Mouse (Mus musculus): ENCODE results near the gene Asb4. TPM values are rescaled to one million over a fixed set of nuclear protein-coding genes. Genes with fewer than 3 reads are reported as not detected.
"Not testable (repeated sequence)": the region's sequence is repeated elsewhere in the genome, so short reads cannot be mapped to it uniquely, and the experiment has no call there.

The Asb4 gene
- polyA plus RNA-seq (2016; fragmentation: Nextera tagmentation; extraction: Ambion mirVana): 15.3 and 21.5 TPM in 2 replicates

- no peaks in the 10 kb centered on the region for H3K27me3 ChIP-seq
- H3K36me3 ChIP-seq: no peaks in the 10 kb centered on the region
- peak within 1 kb of the TSS; percentile 50 for H3K4me2 ChIP-seq (replicated peaks)
- H3K27ac ChIP-seq (replicated peaks): peak within 1 kb of the TSS; percentile 96
- peak within 1 kb of the TSS; percentile 25 for H3K4me3 ChIP-seq
- no peaks in the 10 kb centered on the region for H3K9me3 ChIP-seq
- 4% methylated on average over 19 of the region's 19 CpGs for WGBS
- peak within 1 kb of the TSS; percentile 53 for H3K9ac ChIP-seq (replicated peaks)
- ATAC-seq (ENCODE audit: low FRiP score, low read depth): peak; percentile 59
- peaks cover 52% of the 10 kb centered on the region for H3K4me1 ChIP-seq
Measured at GRCm38 (mm10) chr6:5383336-5384177, at the start of gene Asb4. TSS of gene Asb4 (plus strand) at chr6:5383386.

DNA sequence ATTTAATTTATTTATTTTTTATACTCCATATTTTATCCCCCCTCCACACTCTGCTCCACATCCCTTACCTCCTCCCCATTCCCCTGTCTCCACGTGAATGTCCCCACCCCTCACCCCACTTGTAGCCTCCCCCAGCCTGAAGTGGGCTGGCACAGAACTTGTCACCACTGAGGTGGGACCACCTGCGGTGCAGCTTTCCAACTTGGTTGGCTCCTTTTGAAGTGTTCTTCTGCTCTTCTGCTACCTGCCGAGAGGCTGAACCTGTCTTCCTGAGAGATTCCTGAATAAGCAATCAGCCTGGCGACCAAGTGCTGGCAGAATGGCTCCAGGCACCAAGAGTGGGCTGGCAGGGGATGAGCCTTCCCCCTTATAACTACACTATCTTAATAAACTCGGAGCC, 49.2 kb upstream of the Asb4 start:
- WGBS: 48% methylated on average over 5 of the region's 5 CpGs
- Histone ChIP-seq H3K4me3 (no peak overlapping the region), H3K9ac (replicated peaks) (no peak overlapping the region), H3K27me3 (no peaks in the 10 kb centered on the region), H3K27ac (replicated peaks) (no peak overlapping the region), H3K4me1 (no peaks in the 10 kb centered on the region), H3K9me3 (no peaks in the 10 kb centered on the region), H3K36me3 (no peaks in the 10 kb centered on the region), H3K4me2 (replicated peaks) (no peak overlapping the region)
- no peak; the same call in 1 of the 2 replicates for ATAC-seq (ENCODE audit: low FRiP score, low read depth)

GRCm38 (mm10) chr6:5336016-5336415, 47.2 kb upstream of the Asb4 start:
- H3K9me3 ChIP-seq; H3K4me2 ChIP-seq (replicated peaks); H3K36me3 ChIP-seq; ATAC-seq (ENCODE audit: low FRiP score, low read depth); H3K9ac ChIP-seq (replicated peaks); H3K27me3 ChIP-seq; H3K4me3 ChIP-seq; H3K4me1 ChIP-seq; H3K27ac ChIP-seq (replicated peaks): not testable (repeated sequence)

GRCm38 (mm10) chr6:5338781-5339180, 44.4 kb upstream of the Asb4 start:
- H3K4me1 ChIP-seq; H3K9ac ChIP-seq (replicated peaks); H3K27me3 ChIP-seq; H3K4me2 ChIP-seq (replicated peaks); H3K9me3 ChIP-seq; H3K36me3 ChIP-seq; H3K27ac ChIP-seq (replicated peaks); H3K4me3 ChIP-seq; ATAC-seq (ENCODE audit: low FRiP score, low read depth): not testable (repeated sequence)
- WGBS: 90% methylated on average over 4 of the region's 4 CpGs

DNA sequence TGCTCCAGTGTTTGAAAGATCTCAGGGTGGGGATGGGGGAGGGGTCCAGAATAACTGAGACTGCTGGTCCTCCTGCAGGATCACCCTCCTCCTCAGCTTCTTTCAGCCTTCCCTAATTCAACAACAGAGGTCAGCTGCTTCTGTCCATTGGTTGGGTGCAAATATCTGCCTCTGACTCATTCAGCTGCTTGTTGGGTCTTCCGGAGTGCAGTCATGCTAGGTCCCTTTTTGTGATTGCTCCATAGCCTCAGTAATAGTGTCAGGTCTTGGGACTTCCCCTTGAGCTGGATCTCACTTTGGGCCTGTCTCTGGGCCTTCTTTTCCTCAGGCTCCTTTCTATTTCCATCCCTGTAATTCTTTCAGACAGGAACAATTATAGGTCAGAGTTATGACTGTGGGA, 43.9 kb upstream of the Asb4 start:
- H3K4me2 ChIP-seq (replicated peaks); H3K4me3 ChIP-seq; H3K36me3 ChIP-seq; H3K9ac ChIP-seq (replicated peaks); H3K4me1 ChIP-seq; ATAC-seq (ENCODE audit: low FRiP score, low read depth); H3K27ac ChIP-seq (replicated peaks); H3K27me3 ChIP-seq; H3K9me3 ChIP-seq: not testable (repeated sequence)
- 100% methylated on average over 1 of the region's 1 CpGs for WGBS

DNA sequence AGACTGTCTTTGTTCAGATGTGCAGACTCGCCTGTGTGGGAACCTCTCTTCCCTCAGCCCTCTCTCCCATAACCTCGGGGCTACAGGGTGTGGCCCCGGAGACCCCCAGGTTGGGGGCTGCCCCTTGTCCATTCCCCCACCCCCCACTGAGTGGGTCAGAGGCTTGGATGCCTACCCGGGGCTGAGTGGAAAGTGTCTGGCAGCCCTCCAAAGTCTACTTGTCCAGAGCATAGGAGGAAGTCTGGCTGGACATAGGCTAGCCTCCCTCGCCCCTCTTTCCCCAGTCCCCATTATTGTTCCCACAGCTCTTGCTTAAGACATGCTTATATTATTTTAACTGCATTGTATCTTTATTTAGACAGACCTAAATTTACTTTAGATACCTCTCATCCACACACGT, 38.9 kb upstream of the Asb4 start:
- H3K27me3 ChIP-seq: no peaks in the 10 kb centered on the region
- no peak overlapping the region for H3K4me3 ChIP-seq
- no peaks in the 10 kb centered on the region for H3K4me1 ChIP-seq
- H3K4me2 ChIP-seq (replicated peaks): no peak overlapping the region
- no peaks in the 10 kb centered on the region for H3K9me3 ChIP-seq
- no peaks in the 10 kb centered on the region for H3K36me3 ChIP-seq
- no peak overlapping the region for H3K27ac ChIP-seq (replicated peaks)
- ATAC-seq (ENCODE audit: low FRiP score, low read depth): no peak
- 83% methylated on average over 6 of the region's 6 CpGs for WGBS
- H3K9ac ChIP-seq (replicated peaks): no peak overlapping the region

DNA sequence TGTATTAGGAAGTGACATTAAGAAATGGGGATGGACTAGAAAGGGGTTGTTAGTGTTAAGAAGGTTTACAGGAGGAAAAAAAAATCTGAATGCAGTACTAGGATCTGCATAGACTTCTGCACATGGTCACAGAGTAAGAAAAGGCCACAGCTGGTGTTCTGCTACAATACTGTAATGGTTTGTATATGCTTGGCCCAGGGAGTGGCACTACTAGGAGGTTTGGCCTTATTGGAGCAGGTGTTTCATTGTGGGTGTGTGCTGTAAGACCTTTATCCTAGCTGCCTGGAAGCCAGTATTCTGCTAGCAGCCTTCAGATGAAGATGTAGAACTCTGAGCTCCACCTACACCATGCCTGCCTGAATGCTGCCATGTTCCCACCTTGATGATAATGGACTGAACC, 25.3 kb upstream of the Asb4 start:
- Histone ChIP-seq H3K9me3 (no peaks in the 10 kb centered on the region), H3K4me2 (replicated peaks) (no peak overlapping the region), H3K36me3 (no peaks in the 10 kb centered on the region), H3K4me1 (no peaks in the 10 kb centered on the region), H3K4me3 (no peak overlapping the region), H3K27ac (replicated peaks) (no peak overlapping the region), H3K27me3 (no peaks in the 10 kb centered on the region), H3K9ac (replicated peaks) (no peak overlapping the region)
- ATAC-seq (ENCODE audit: low FRiP score, low read depth): no peak

DNA sequence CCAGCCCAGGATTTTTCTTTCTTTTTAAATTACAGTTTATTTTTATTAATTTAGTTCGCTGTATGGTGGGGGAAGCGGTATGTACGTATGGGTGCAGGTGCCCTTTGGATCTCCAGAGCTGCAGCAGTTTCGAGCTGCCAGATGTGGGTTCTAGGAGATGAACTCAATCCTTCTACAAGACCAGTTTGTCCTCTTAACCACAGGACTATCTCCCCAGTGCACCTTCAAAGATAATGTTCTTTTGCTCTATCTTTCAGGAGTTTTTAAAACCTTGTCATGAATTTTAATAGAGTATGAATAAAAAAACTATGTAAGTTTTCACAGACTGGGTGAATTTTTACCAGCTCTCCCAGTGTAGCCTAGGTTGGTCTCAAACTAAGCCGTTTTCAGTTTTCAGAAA, 22.8 kb upstream of the Asb4 start:
- Histone ChIP-seq H3K9ac (replicated peaks) (no peak overlapping the region), H3K4me2 (replicated peaks) (no peak overlapping the region), H3K27me3 (no peaks in the 10 kb centered on the region), H3K27ac (replicated peaks) (no peak overlapping the region), H3K36me3 (no peaks in the 10 kb centered on the region), H3K9me3 (no peaks in the 10 kb centered on the region), H3K4me1 (no peaks in the 10 kb centered on the region), H3K4me3 (no peak overlapping the region)
- ATAC-seq (ENCODE audit: low FRiP score, low read depth): no peak
- 97% methylated on average over 5 of the region's 5 CpGs for WGBS

GRCm38 (mm10) chr6:5361987-5362386, 21.2 kb upstream of the Asb4 start:
- Histone ChIP-seq H3K4me2 (replicated peaks) (no peak overlapping the region), H3K27me3 (no peaks in the 10 kb centered on the region), H3K4me1 (no peaks in the 10 kb centered on the region), H3K4me3 (no peak overlapping the region), H3K9ac (replicated peaks) (no peak overlapping the region), H3K27ac (replicated peaks) (no peak overlapping the region), H3K9me3 (no peaks in the 10 kb centered on the region), H3K36me3 (no peaks in the 10 kb centered on the region)
- ATAC-seq (ENCODE audit: low FRiP score, low read depth): no peak
- 74% methylated on average over 6 of the region's 6 CpGs for WGBS

DNA sequence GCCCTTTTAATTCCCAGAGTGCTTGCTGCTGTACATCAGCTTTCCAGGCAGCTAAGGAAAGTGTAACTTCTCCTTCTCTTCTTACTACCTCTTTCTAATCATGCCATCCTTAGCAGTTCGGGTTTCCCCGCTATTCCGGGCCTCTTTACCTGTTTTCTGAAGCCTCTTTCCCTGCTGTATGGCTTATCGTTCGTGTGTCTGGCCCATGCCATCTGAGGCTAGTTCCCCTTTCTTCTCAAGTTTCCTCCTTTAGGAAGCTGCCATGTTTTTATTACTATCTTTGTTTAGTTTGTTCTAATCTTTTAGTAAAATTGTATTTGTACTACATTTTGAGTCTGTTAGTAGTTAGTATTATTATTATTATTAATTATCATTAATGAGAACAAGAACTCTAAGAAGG, 17.3 kb upstream of the Asb4 start:
- H3K9ac ChIP-seq (replicated peaks): no peak overlapping the region
- H3K27me3 ChIP-seq: no peaks in the 10 kb centered on the region
- H3K4me1 ChIP-seq: no peaks in the 10 kb centered on the region
- ATAC-seq (ENCODE audit: low FRiP score, low read depth): no peak
- no peak overlapping the region for H3K4me3 ChIP-seq
- 89% methylated on average over 5 of the region's 5 CpGs for WGBS
- no peaks in the 10 kb centered on the region for H3K36me3 ChIP-seq
- no peak overlapping the region for H3K4me2 ChIP-seq (replicated peaks)
- H3K9me3 ChIP-seq: no peaks in the 10 kb centered on the region
- H3K27ac ChIP-seq (replicated peaks): no peak overlapping the region

GRCm38 (mm10) chr6:5376884-5377283, 6.3 kb upstream of the Asb4 start:
- no peak for ATAC-seq (ENCODE audit: low FRiP score, low read depth)
- H3K4me1 ChIP-seq: peaks cover 42% of the 10 kb centered on the region
- 77% methylated on average over 4 of the region's 4 CpGs for WGBS
- no peak overlapping the region for H3K4me3 ChIP-seq
- H3K27me3 ChIP-seq: 0 out of 2 replicates have a peak, but pooled peaks cover 3% of the 10 kb centered on the region
- H3K36me3 ChIP-seq: no peaks in the 10 kb centered on the region
- no peak overlapping the region for H3K4me2 ChIP-seq (replicated peaks)
- no peaks in the 10 kb centered on the region for H3K9me3 ChIP-seq
- no peak overlapping the region for H3K27ac ChIP-seq (replicated peaks)
- no peak overlapping the region for H3K9ac ChIP-seq (replicated peaks)

- 0 out of 2 replicates have a peak, but pooled peaks cover 3% of the 10 kb centered on the region for H3K27me3 ChIP-seq
- H3K9me3 ChIP-seq: no peaks in the 10 kb centered on the region
- no peaks in the 10 kb centered on the region for H3K36me3 ChIP-seq
- no peak overlapping the region for H3K9ac ChIP-seq (replicated peaks)
- no peak for ATAC-seq (ENCODE audit: low FRiP score, low read depth)
- no peak overlapping the region for H3K4me3 ChIP-seq
- WGBS: 86% methylated on average over 3 of the region's 3 CpGs
- H3K4me1 ChIP-seq: peaks cover 58% of the 10 kb centered on the region
- peak overlapping the region; percentile 48; the same call in 1 of the 2 replicates for H3K4me2 ChIP-seq (replicated peaks)
- H3K27ac ChIP-seq (replicated peaks): peak overlapping the region; percentile 96
Measured at GRCm38 (mm10) chr6:5379048-5379447, 4.1 kb upstream of the Asb4 start.
